Mouse (Mus musculus) erythroblast, embryonic 14.5 days (primary cell): ENCODE measurements around the gene Lypd4.

Source experiments
- GATA1 ChIP-seq: IDR thresholded peaks from 2 replicates; pipeline ENCODE4 v1.6.1; 2012; ENCODE audit warnings: low read length, inconsistent platforms, mixed read lengths
- TAL1 ChIP-seq: IDR thresholded peaks from 3 replicates; pipeline ENCODE4 v1.6.1; 2012; ENCODE audit warnings: low read length, inconsistent platforms, mixed read lengths

- TF ChIP-seq TAL1, result no peak
- TF ChIP-seq GATA1, result no peak
Measured at GRCm38 (mm10) chr7:24845713-24846112, 24.0 kb downstream of the Lypd4 start.
